Mouse (Mus musculus): ENCODE results near the gene Cdcp2.
"Not testable (repeated sequence)": the region's sequence is repeated elsewhere in the genome, so short reads cannot be mapped to it uniquely, and the experiment has no call there.

The Cdcp2 gene

GRCm38 (mm10) chr4:107091696-107092095, 5.0 kb upstream of the Cdcp2 start:
- DNase-seq (ENCODE audit: low spot score), result no peak

- no peak for DNase-seq (ENCODE audit: low spot score)
Measured at GRCm38 (mm10) chr4:107094484-107095187, 2.1 kb upstream of the Cdcp2 start.

- DNase-seq (ENCODE audit: low spot score), result no peak
Measured at GRCm38 (mm10) chr4:107096043-107096442, 648 bp upstream of the Cdcp2 start.

- DNase-seq (ENCODE audit: low spot score), result no peak
Measured at GRCm38 (mm10) chr4:107097871-107098270, 1.2 kb downstream of the Cdcp2 start.

- no peak for DNase-seq (ENCODE audit: low spot score)
Measured at GRCm38 (mm10) chr4:107098375-107098774, 1.7 kb downstream of the Cdcp2 start.

- no peak for DNase-seq (ENCODE audit: low spot score)
Measured at GRCm38 (mm10) chr4:107098791-107099525, 2.3 kb downstream of the Cdcp2 start.

- DNase-seq (ENCODE audit: low spot score), result no peak
Measured at GRCm38 (mm10) chr4:107102220-107102619, 5.5 kb downstream of the Cdcp2 start.

- no peak for DNase-seq (ENCODE audit: low spot score)
Measured at GRCm38 (mm10) chr4:107106777-107107176, 10.1 kb downstream of the Cdcp2 start.

- no peak for DNase-seq (ENCODE audit: low spot score)
Measured at GRCm38 (mm10) chr4:107108291-107108731, 11.6 kb downstream of the Cdcp2 start.

GRCm38 (mm10) chr4:107109181-107109580, 12.5 kb downstream of the Cdcp2 start:
- not testable (repeated sequence) for DNase-seq (ENCODE audit: low spot score)

GRCm38 (mm10) chr4:107114278-107114677, 17.6 kb downstream of the Cdcp2 start:
- no peak for DNase-seq (ENCODE audit: low spot score)

GRCm38 (mm10) chr4:107117741-107118385, 21.2 kb downstream of the Cdcp2 start:
- no peak for DNase-seq (ENCODE audit: low spot score)

- peak; percentile 20 for DNase-seq (ENCODE audit: low spot score)
Measured at GRCm38 (mm10) chr4:107119056-107119455, 22.4 kb downstream of the Cdcp2 start.

GRCm38 (mm10) chr4:107120676-107121075, 24.0 kb downstream of the Cdcp2 start:
- DNase-seq (ENCODE audit: low spot score), result peak; percentile 24

GRCm38 (mm10) chr4:107121165-107121943, 24.7 kb downstream of the Cdcp2 start:
- DNase-seq (ENCODE audit: low spot score), result peak; percentile 32

GRCm38 (mm10) chr4:107124376-107124775, 27.7 kb downstream of the Cdcp2 start:
- DNase-seq (ENCODE audit: low spot score), result no peak

GRCm38 (mm10) chr4:107125101-107125500, 28.4 kb downstream of the Cdcp2 start:
- DNase-seq (ENCODE audit: low spot score), result no peak

GRCm38 (mm10) chr4:107126389-107126788, 29.7 kb downstream of the Cdcp2 start:
- DNase-seq (ENCODE audit: low spot score), result no peak

- DNase-seq (ENCODE audit: low spot score), result no peak
Measured at GRCm38 (mm10) chr4:107126891-107127524, 30.3 kb downstream of the Cdcp2 start.

GRCm38 (mm10) chr4:107127901-107128669, 31.4 kb downstream of the Cdcp2 start:
- DNase-seq (ENCODE audit: low spot score), result no peak

GRCm38 (mm10) chr4:107129373-107129772, 32.7 kb downstream of the Cdcp2 start:
- no peak for DNase-seq (ENCODE audit: low spot score)
